ENCODE assay signal across 22 mouse cellular contexts in the genomic region with DNA sequence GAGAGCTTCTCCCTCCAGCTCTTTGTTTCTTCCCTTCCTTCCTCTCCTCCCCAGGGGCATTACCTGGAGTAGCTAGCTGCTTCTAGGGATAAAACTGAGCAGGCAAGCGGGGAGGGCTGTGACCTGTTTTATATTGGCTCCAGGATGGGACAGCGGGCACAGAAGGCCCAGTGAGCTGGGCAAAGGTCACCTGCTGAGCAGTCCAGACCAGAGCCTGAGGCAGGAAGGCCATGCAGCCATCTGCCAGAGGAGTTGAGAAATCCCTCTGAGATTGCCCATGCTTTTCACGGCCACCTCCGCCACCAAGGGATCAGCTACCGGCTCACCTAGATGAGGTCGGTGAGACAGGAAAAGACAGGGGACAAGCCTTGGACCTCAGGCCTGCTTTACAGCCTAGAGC. TPM values are rescaled to one million over a fixed set of nuclear protein-coding genes. Genes with fewer than 3 reads are reported as not detected.
DNase-seq lines count a peak whose midpoint lies in the region; ATAC-seq and TF ChIP-seq lines count a peak whose summit lies in the region.
"Had no signal": no experiment of that assay in that cellular context is flagged by ENCODE, and none has a peak within 500 bp of the region (broad histone marks: within the 10 kb centered on the region; RNA-seq: fewer than 3 reads in every experiment).

No protein-coding gene starts in this region.

- H3K4me2 ChIP-seq in hindbrain, postnatal 0 days (ENCODE audit: low read depth, low read length) = no peak overlapping the region
- no peak overlapping the region for H3K4me2 ChIP-seq in liver, embryonic 16.5 days (ENCODE audit: low read depth, low read length)
- H3K4me2 ChIP-seq: forebrain, embryonic 13.5 days; limb, embryonic 12.5 days had no signal

- peak overlapping the region; percentile 23; the same call in 1 of the 2 replicates for H3K27ac ChIP-seq in hindbrain, embryonic 10.5 days
- no peak overlapping the region for H3K27ac ChIP-seq in hindbrain, postnatal 0 days
- H3K27ac ChIP-seq in kidney, adult 2 months (ENCODE audit: insufficient read depth, low read depth, low read length) = peak overlapping the region; percentile 41; the same call in 1 of the 2 replicates
- H3K27ac ChIP-seq in liver, embryonic 16.5 days (ENCODE audit: low read length) = 0 out of 2 replicates have a peak overlapping the region, but pooled peaks have one; percentile 4
- H3K27ac ChIP-seq: forebrain, embryonic 13.5 days; heart, embryonic 10.5 days; limb, embryonic 12.5 days had no signal

- H3K36me3 ChIP-seq in hindbrain, embryonic 10.5 days = no peaks in the 10 kb centered on the region
- H3K36me3 ChIP-seq in hindbrain, postnatal 0 days (ENCODE audit: insufficient read depth, low read length) = no peaks in the 10 kb centered on the region
- H3K36me3 ChIP-seq in kidney, adult 2 months (ENCODE audit: control insufficient read depth, insufficient read depth, low read length) = no peaks in the 10 kb centered on the region
- H3K36me3 ChIP-seq in liver, embryonic 16.5 days (ENCODE audit: control insufficient read depth, insufficient read depth) = no peaks in the 10 kb centered on the region
- H3K36me3 ChIP-seq: heart, embryonic 10.5 days; limb, embryonic 12.5 days had no signal

- no peak for ATAC-seq in hindbrain, postnatal 0 days
- no peak for ATAC-seq in liver, embryonic 16.5 days (ENCODE audit: low read depth)
- ATAC-seq: forebrain, embryonic 13.5 days had no signal

- TF ChIP-seq CTCF in hindbrain, postnatal 0 days (IDR thresholded peaks at IDR 0.05; ENCODE audit: low read depth) = no peak
- no peak for TF ChIP-seq CTCF in kidney, adult 2 months (conservative IDR thresholded peaks at IDR 0.05; ENCODE audit: insufficient read depth, insufficient read length, low read depth, low read length)

- no peak for DNase-seq in hindbrain, embryonic 10.5 days (ENCODE audit: low spot score)
- no peak for DNase-seq in hindbrain, postnatal 0 days (ENCODE audit: low spot score)
- peak; percentile 42 to 50 for DNase-seq in cerebellum, postnatal 25 days
- peak; percentile 87 for DNase-seq in kidney, adult 2 months
- no peak for DNase-seq in frontal cortex, postnatal 36 days (ENCODE audit: low spot score in 2 of 2)
- DNase-seq in heart, postnatal 4 days = no peak
- DNase-seq: gastrocnemius, postnatal 14 days; heart, postnatal 36 days; lung, postnatal 10 days; retina, postnatal 1 day; spleen, adult 18-20 months; thymus, postnatal 14 days had no signal

- WGBS in hindbrain, embryonic 10.5 days = 84% methylated on average over 6 of the region's 6 CpGs
- 83% methylated on average over 6 of the region's 6 CpGs for WGBS in hindbrain, postnatal 0 days
- WGBS in kidney, adult 2 months = 63% methylated on average over 6 of the region's 6 CpGs
- 64% methylated on average over 6 of the region's 6 CpGs for WGBS in liver, embryonic 16.5 days (ENCODE audit: insufficient replicate concordance)

- H3K27me3 ChIP-seq in hindbrain, embryonic 10.5 days (ENCODE audit: insufficient read depth, poor library complexity, severe bottlenecking) = peaks cover 21% of the 10 kb centered on the region
- no peaks in the 10 kb centered on the region for H3K27me3 ChIP-seq in hindbrain, postnatal 0 days (ENCODE audit: insufficient read depth, low read length)
- H3K27me3 ChIP-seq in kidney, adult 2 months (replicated peaks; ENCODE audit: control insufficient read depth, insufficient read depth, low read length) = no peaks in the 10 kb centered on the region
- H3K27me3 ChIP-seq in liver, embryonic 16.5 days (ENCODE audit: control insufficient read depth, insufficient read depth, low read depth, low read length) = no peaks in the 10 kb centered on the region

- peaks cover 16% of the 10 kb centered on the region for H3K4me1 ChIP-seq in hindbrain, embryonic 10.5 days (replicated peaks)
- H3K4me1 ChIP-seq in hindbrain, postnatal 0 days (ENCODE audit: insufficient read depth, low read length) = no peaks in the 10 kb centered on the region
- H3K4me1 ChIP-seq in kidney, adult 2 months (ENCODE audit: control insufficient read depth, insufficient read depth, low read length) = 0 out of 2 replicates have a peak, but pooled peaks cover 6% of the 10 kb centered on the region
- peaks cover 9% of the 10 kb centered on the region for H3K4me1 ChIP-seq in liver, embryonic 16.5 days (ENCODE audit: control insufficient read depth, low read depth, low read length)

- H3K9me3 ChIP-seq in hindbrain, embryonic 10.5 days = no peaks in the 10 kb centered on the region
- no peaks in the 10 kb centered on the region for H3K9me3 ChIP-seq in hindbrain, postnatal 0 days (ENCODE audit: low read length)
- no peaks in the 10 kb centered on the region for H3K9me3 ChIP-seq in liver, embryonic 16.5 days (replicated peaks; ENCODE audit: control insufficient read depth, low read length)
- H3K9me3 ChIP-seq: forebrain, embryonic 13.5 days; heart, embryonic 10.5 days; limb, embryonic 12.5 days had no signal

- no peak overlapping the region for H3K9ac ChIP-seq in hindbrain, postnatal 0 days (replicated peaks; ENCODE audit: low read length)
- H3K9ac ChIP-seq in liver, embryonic 16.5 days (ENCODE audit: low read depth, low read length) = no peak overlapping the region
- H3K9ac ChIP-seq: forebrain, embryonic 13.5 days; limb, embryonic 12.5 days had no signal

- H3K4me3 ChIP-seq in hindbrain, embryonic 10.5 days = no peak overlapping the region
- no peak overlapping the region for H3K4me3 ChIP-seq in hindbrain, postnatal 0 days (ENCODE audit: low read length)
- H3K4me3 ChIP-seq in kidney, adult 2 months (ENCODE audit: insufficient read depth, low read depth, low read length) = no peak overlapping the region
- no peak overlapping the region for H3K4me3 ChIP-seq in liver, embryonic 16.5 days (ENCODE audit: low read depth, low read length)
- H3K4me3 ChIP-seq: forebrain, embryonic 13.5 days; heart, embryonic 10.5 days; limb, embryonic 12.5 days had no signal

- no peak for TF ChIP-seq POLR2A in kidney, adult 2 months (IDR thresholded peaks at IDR 0.05; ENCODE audit: low read depth, low read length)

RNA-seq across cellular contexts. Expression of a gene that starts 0.2 kb away (rescaled TPM):
- polyA plus RNA-seq in hindbrain, embryonic 10.5 days (2016; fragmentation: Nextera tagmentation; extraction: Ambion mirVana) = not detected in 2 replicates
- not detected in 2 replicates for total RNA-seq in hindbrain, postnatal 0 days (2014; rRNA removed)
- not detected in 2 replicates for polyA plus RNA-seq in hindbrain, postnatal 0 days (2015; fragmentation: Nextera tagmentation; extraction: Ambion mirVana)
- polyA plus RNA-seq in kidney, adult 2 months (2012; rRNA removed) = 39.2 and 43.8 TPM in 2 replicates
- polyA plus RNA-seq in liver, embryonic 16.5 days (2015; fragmentation: Nextera tagmentation; extraction: Ambion mirVana) = 9.3 and 14.0 TPM in 2 replicates
- not detected for total RNA-seq in heart, postnatal 4 days (2021)
- total RNA-seq: CH12.LX; gastrocnemius, postnatal 14 days; heart, postnatal 36 days; megakaryocyte-erythroid progenitor cell, adult 5-6 weeks had no signal
- polyA plus RNA-seq: embryonic facial prominence, embryonic 14.5 days; forebrain, embryonic 13.5 days; heart, embryonic 10.5 days; limb, embryonic 12.5 days; neural tube, embryonic 14.5 days had no signal

RNA-seq across cellular contexts. Expression of a gene that starts 5.3 kb away (rescaled TPM):
- not detected in 2 replicates for polyA plus RNA-seq in hindbrain, embryonic 10.5 days (2016; fragmentation: Nextera tagmentation; extraction: Ambion mirVana)
- not detected in 2 replicates for total RNA-seq in hindbrain, postnatal 0 days (2014; rRNA removed)
- not detected in 2 replicates for polyA plus RNA-seq in hindbrain, postnatal 0 days (2015; fragmentation: Nextera tagmentation; extraction: Ambion mirVana)
- 5.7 and 6.9 TPM in 2 replicates for polyA plus RNA-seq in kidney, adult 2 months (2012; rRNA removed)
- 0.07 and 14.5 TPM in 2 replicates for polyA plus RNA-seq in liver, embryonic 16.5 days (2015; fragmentation: Nextera tagmentation; extraction: Ambion mirVana)
- total RNA-seq in heart, postnatal 4 days (2021) = not detected
- total RNA-seq: CH12.LX; gastrocnemius, postnatal 14 days; heart, postnatal 36 days; left cerebral cortex, adult 18-20 months; megakaryocyte-erythroid progenitor cell, adult 5-6 weeks had no signal
- polyA plus RNA-seq: limb, embryonic 12.5 days; neural tube, embryonic 14.5 days had no signal

RNA-seq across cellular contexts. Expression of a gene that starts 6.8 kb away (rescaled TPM):
- polyA plus RNA-seq in hindbrain, embryonic 10.5 days (2016; fragmentation: Nextera tagmentation; extraction: Ambion mirVana) = 0.75 and 0.88 TPM in 2 replicates
- total RNA-seq in hindbrain, postnatal 0 days (2014; rRNA removed) = 1.6 TPM in 1 of 2 replicates, not detected in the other
- 3.4 and 4.5 TPM in 2 replicates for polyA plus RNA-seq in hindbrain, postnatal 0 days (2015; fragmentation: Nextera tagmentation; extraction: Ambion mirVana)
- polyA plus RNA-seq in kidney, adult 2 months (2012; rRNA removed) = 1.0 and 1.2 TPM in 2 replicates
- polyA plus RNA-seq in liver, embryonic 16.5 days (2015; fragmentation: Nextera tagmentation; extraction: Ambion mirVana) = 6,810 and 7,451 TPM in 2 replicates
- under 1 TPM; 0.45 to 0.61 TPM for total RNA-seq in heart, postnatal 4 days (2021)
- total RNA-seq: CH12.LX; gastrocnemius, postnatal 14 days; heart, postnatal 36 days; left cerebral cortex, adult 18-20 months; megakaryocyte-erythroid progenitor cell, adult 5-6 weeks had no signal

RNA-seq across cellular contexts. Expression of a gene that starts 33.2 kb away (rescaled TPM):
- 0.24 and 0.43 TPM in 2 replicates for polyA plus RNA-seq in hindbrain, embryonic 10.5 days (2016; fragmentation: Nextera tagmentation; extraction: Ambion mirVana)
- total RNA-seq in hindbrain, postnatal 0 days (2014; rRNA removed) = 0.21 and 1.2 TPM in 2 replicates
- polyA plus RNA-seq in hindbrain, postnatal 0 days (2015; fragmentation: Nextera tagmentation; extraction: Ambion mirVana) = not detected in 2 replicates
- polyA plus RNA-seq in kidney, adult 2 months (2012; rRNA removed) = 0.16 TPM in 1 of 2 replicates, not detected in the other
- polyA plus RNA-seq in liver, embryonic 16.5 days (2015; fragmentation: Nextera tagmentation; extraction: Ambion mirVana) = 0.67 and 1.1 TPM in 2 replicates
- not detected for total RNA-seq in heart, postnatal 4 days (2021)
- total RNA-seq: gastrocnemius, postnatal 14 days; heart, postnatal 36 days; left cerebral cortex, adult 18-20 months; megakaryocyte-erythroid progenitor cell, adult 5-6 weeks had no signal
- polyA plus RNA-seq: embryonic facial prominence, embryonic 14.5 days; forebrain, embryonic 13.5 days; intestine, embryonic 14.5 days; neural tube, embryonic 14.5 days had no signal

RNA-seq across cellular contexts. Expression of a gene that starts 37.7 kb away (rescaled TPM):
- 64.2 and 75.9 TPM in 2 replicates for polyA plus RNA-seq in hindbrain, embryonic 10.5 days (2016; fragmentation: Nextera tagmentation; extraction: Ambion mirVana)
- total RNA-seq in hindbrain, postnatal 0 days (2014; rRNA removed) = 20.0 and 43.1 TPM in 2 replicates
- 45.7 and 47.3 TPM in 2 replicates for polyA plus RNA-seq in hindbrain, postnatal 0 days (2015; fragmentation: Nextera tagmentation; extraction: Ambion mirVana)
- polyA plus RNA-seq in kidney, adult 2 months (2012; rRNA removed) = 16.6 and 19.3 TPM in 2 replicates
- 20.5 and 23.6 TPM in 2 replicates for polyA plus RNA-seq in liver, embryonic 16.5 days (2015; fragmentation: Nextera tagmentation; extraction: Ambion mirVana)
- total RNA-seq in heart, postnatal 4 days (2021) = 10 to 100 TPM; 19.3 to 23.5 TPM

Comparison
In these comparisons a context has a peak if more than half of its experiments do, and no peak if none do; other contexts are left out.
1. DNase-seq: peak in cerebellum, postnatal 25 days (2 of 2) and kidney, adult 2 months (single experiment); none in hindbrain, embryonic 10.5 days (single experiment), hindbrain, postnatal 0 days (single experiment), frontal cortex, postnatal 36 days (0 of 2) and heart, postnatal 4 days (single experiment).
2. RNA of a gene that starts 6.8 kb away (polyA plus RNA-seq): 6,810 to 7,451 TPM in liver, embryonic 16.5 days; 3.4 to 4.5 TPM in hindbrain, postnatal 0 days, 1.0 to 1.2 TPM in kidney, adult 2 months and 0.75 to 0.88 TPM in hindbrain, embryonic 10.5 days; every median in the first group is over 1,000 times any median in the second.